Mouse (Mus musculus): ENCODE results near the gene Znfx1.

The Znfx1 gene

DNA sequence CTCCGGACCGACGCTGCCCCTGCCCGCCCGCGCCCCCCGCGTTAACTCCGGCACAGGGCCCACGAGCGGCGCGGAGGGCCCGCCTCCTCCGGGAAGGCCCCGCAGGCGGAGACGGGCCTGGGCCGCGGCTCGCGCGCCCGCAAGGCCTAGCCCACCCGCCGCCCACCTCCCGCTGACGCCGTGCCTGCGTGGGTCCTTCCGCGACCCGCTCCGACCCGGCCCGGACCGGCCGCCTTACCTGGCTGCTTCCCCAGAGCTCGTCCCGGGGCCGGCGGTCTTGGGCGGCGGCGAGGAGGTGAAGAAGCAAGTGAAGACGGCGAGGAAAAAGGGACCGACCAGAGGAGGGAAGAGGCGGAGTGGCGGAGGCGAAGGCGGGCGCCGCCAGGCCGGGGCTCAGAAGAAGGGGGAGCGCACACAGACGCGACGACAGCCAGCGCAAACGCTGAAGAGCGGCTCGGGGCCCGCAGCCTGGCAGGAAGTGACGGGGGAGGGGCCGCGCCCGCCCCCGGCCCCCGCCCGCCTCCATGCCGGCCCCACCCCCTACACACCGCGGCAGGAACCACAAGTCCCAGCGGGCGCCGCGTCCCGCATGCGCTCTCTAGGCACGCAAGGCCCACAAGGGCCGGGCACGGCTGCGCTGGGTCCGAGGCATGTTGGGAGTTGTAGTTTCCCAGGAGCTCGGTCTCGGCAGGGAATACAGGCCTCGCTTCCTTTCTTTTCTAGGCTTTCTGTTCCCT is 66.9 kb downstream of the Znfx1 start, which contains the start of gene Stau1:
Stau1 (minus strand) TSS at position 504 of the 737 bp plus-strand sequence.
- DNase-seq (ENCODE audit: low spot score) = peak; percentile 98

DNA sequence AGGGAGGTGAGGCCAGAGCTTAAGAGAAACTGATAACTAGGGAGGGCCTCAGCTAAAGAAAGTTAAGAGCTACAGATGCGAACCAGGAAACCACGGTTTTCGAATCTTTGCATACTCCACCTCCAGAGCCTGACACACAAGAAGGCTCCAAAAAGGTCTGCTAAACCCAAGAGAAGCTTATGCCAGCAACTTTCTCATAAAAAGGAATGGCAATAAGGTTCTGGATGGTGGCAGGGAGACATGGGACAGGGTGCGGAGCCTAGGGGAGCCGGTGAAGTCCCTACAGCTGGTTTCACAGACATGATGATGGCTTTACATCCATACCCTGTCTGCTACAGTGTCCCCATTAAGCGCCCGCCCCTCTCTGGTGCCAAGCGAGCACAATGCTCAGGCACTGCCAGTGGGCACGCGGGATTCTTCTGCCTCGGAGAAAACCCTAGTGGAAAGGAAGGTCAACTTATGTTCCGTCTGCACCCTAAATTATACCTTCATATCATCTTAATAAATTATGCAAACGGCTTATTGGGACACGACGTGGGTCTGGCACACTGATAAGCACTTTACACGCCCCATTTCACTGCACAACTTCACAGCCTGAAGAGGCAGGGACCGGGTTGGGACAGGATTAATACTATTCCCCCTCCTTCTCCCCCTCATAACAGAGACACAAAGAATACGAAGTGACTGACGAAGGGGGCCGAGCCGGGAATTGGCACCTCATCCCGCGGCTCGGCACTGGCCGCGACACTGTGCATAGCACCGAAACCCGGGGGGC is 67.6 kb downstream of the Znfx1 start:
- DNase-seq (ENCODE audit: low spot score) = peak; percentile 16

GRCm38 (mm10) chr2:166991945-166992344 is 70.9 kb downstream of the Znfx1 start:
- no peak for DNase-seq (ENCODE audit: low spot score)

DNA sequence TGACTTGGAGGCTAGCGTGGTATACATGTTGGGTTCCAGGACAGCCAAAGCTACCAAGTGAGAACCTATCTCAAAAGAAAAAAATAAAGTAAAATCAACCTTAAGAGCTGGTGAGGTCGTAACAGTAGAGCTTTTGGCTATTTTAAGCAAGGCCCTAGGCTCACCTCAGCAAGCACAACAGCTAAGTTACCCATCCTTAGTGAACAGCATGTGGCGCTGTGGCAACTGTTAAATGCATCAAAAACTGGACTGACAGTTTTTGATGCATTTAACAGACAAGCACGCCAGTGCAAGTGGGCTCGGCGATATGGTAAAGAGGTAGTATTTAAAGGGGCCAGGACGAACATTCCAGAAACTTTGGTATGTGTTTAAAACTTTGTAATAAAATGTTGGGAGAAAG is 72.0 kb downstream of the Znfx1 start:
- no peak for DNase-seq (ENCODE audit: low spot score)
